Mouse (Mus musculus): ENCODE measurements around the gene Lrrc37a.
"Not testable (repeated sequence)": the region's sequence is repeated elsewhere in the genome, so short reads cannot be mapped to it uniquely, and the experiment has no call there.

Lrrc37a gene

GRCm38 (mm10) chr11:103504497-103504896 lies at the start of gene Lrrc37a:
Lrrc37a (minus strand) TSS chr11:103504597.
- DNase-seq (ENCODE audit: extremely low spot score, low spot score), result no peak

- not testable (repeated sequence) for DNase-seq (ENCODE audit: extremely low spot score, low spot score)
These were observed 30.6 kb upstream of the Lrrc37a start for GRCm38 (mm10) chr11:103534973-103535372.

GRCm38 (mm10) chr11:103512111-103512510 lies 7.7 kb upstream of the Lrrc37a start:
- no peak for DNase-seq (ENCODE audit: extremely low spot score, low spot score)

GRCm38 (mm10) chr11:103464443-103464842 lies 40.0 kb downstream of the Lrrc37a start:
- DNase-seq (ENCODE audit: extremely low spot score, low spot score), result no peak

GRCm38 (mm10) chr11:103451105-103451504 lies 53.3 kb downstream of the Lrrc37a start:
- DNase-seq (ENCODE audit: extremely low spot score, low spot score), result not testable (repeated sequence)

GRCm38 (mm10) chr11:103449721-103450120 lies 54.7 kb downstream of the Lrrc37a start:
- DNase-seq (ENCODE audit: extremely low spot score, low spot score), result not testable (repeated sequence)

- no peak for DNase-seq (ENCODE audit: extremely low spot score, low spot score)
These were observed 60.7 kb downstream of the Lrrc37a start for GRCm38 (mm10) chr11:103443678-103444077.

- DNase-seq (ENCODE audit: extremely low spot score, low spot score), result no peak
These were observed 68.1 kb downstream of the Lrrc37a start for GRCm38 (mm10) chr11:103436282-103436681.

- DNase-seq (ENCODE audit: extremely low spot score, low spot score), result no peak
These were observed 79.4 kb downstream of the Lrrc37a start for GRCm38 (mm10) chr11:103425031-103425430.

- DNase-seq (ENCODE audit: extremely low spot score, low spot score), result no peak
These were observed 84.7 kb downstream of the Lrrc37a start for GRCm38 (mm10) chr11:103419667-103420066.

- no peak for DNase-seq (ENCODE audit: extremely low spot score, low spot score)
These were observed 85.2 kb downstream of the Lrrc37a start for GRCm38 (mm10) chr11:103419226-103419625.

GRCm38 (mm10) chr11:103413516-103413915 lies 90.9 kb downstream of the Lrrc37a start:
- no peak for DNase-seq (ENCODE audit: extremely low spot score, low spot score)

GRCm38 (mm10) chr11:103412950-103413423 lies 91.4 kb downstream of the Lrrc37a start:
- no peak for DNase-seq (ENCODE audit: extremely low spot score, low spot score)

- DNase-seq (ENCODE audit: extremely low spot score, low spot score), result peak; percentile 93
These were observed 92.1 kb downstream of the Lrrc37a start, which contains the start of gene Plekhm1 for GRCm38 (mm10) chr11:103411981-103412949. Plekhm1 (minus strand) TSS chr11:103412687.

GRCm38 (mm10) chr11:103411301-103411700 lies 93.1 kb downstream of the Lrrc37a start:
- DNase-seq (ENCODE audit: extremely low spot score, low spot score), result no peak

GRCm38 (mm10) chr11:103408880-103409279 lies 95.5 kb downstream of the Lrrc37a start:
- no peak for DNase-seq (ENCODE audit: extremely low spot score, low spot score)

GRCm38 (mm10) chr11:103407136-103407535 lies 97.3 kb downstream of the Lrrc37a start:
- DNase-seq (ENCODE audit: extremely low spot score, low spot score), result not testable (repeated sequence)

- no peak for DNase-seq (ENCODE audit: extremely low spot score, low spot score)
These were observed 97.8 kb downstream of the Lrrc37a start for GRCm38 (mm10) chr11:103406551-103406950.

- no peak for DNase-seq (ENCODE audit: extremely low spot score, low spot score)
These were observed 98.6 kb downstream of the Lrrc37a start for GRCm38 (mm10) chr11:103405814-103406213.

GRCm38 (mm10) chr11:103404618-103405017 lies 99.8 kb downstream of the Lrrc37a start:
- DNase-seq (ENCODE audit: extremely low spot score, low spot score), result no peak

GRCm38 (mm10) chr11:103403776-103404175 lies 100.6 kb downstream of the Lrrc37a start:
- DNase-seq (ENCODE audit: extremely low spot score, low spot score), result no peak

- no peak for DNase-seq (ENCODE audit: extremely low spot score, low spot score)
These were observed 101.7 kb downstream of the Lrrc37a start for GRCm38 (mm10) chr11:103402738-103403137.

Measured in neural tube, embryonic 10.5 days (tissue).